Mouse (Mus musculus) hematopoietic stem cell, adult 5-6 weeks (primary cell): ENCODE results near the gene Epha7. TPM values are rescaled to one million over a fixed set of nuclear protein-coding genes. Genes with fewer than 3 reads are reported as not detected.

ENCODE experiments used
- ATAC-seq, 2 experiments: fragments of 125-278 bp in 1 of 2; replicated peaks in 1 of 2; 2 replicates each; pipeline ENCODE4 v1.8.0; 2016 to 2017; ENCODE audit warnings: inconsistent platforms in 2 of 2, mild to moderate bottlenecking in 2 of 2, moderate number of reproducible peaks in 2 of 2, low read depth in 1 of 2, moderate TSS enrichment in 1 of 2; ENCODE audit not compliant: low FRiP score in 2 of 2, poor library complexity in 2 of 2, severe bottlenecking in 2 of 2, insufficient read depth in 1 of 2, low TSS enrichment in 1 of 2
- total RNA-seq: library from RNA; stranded (forward); fragments of 172-1452, 232-1000 nt; gene quantifications from 2 replicates; pipeline ENCODE4 v1.2.3, GENCODE M21; 2017

Epha7 gene
- 11.4 and 13.5 TPM in 2 replicates for total RNA-seq

DNA sequence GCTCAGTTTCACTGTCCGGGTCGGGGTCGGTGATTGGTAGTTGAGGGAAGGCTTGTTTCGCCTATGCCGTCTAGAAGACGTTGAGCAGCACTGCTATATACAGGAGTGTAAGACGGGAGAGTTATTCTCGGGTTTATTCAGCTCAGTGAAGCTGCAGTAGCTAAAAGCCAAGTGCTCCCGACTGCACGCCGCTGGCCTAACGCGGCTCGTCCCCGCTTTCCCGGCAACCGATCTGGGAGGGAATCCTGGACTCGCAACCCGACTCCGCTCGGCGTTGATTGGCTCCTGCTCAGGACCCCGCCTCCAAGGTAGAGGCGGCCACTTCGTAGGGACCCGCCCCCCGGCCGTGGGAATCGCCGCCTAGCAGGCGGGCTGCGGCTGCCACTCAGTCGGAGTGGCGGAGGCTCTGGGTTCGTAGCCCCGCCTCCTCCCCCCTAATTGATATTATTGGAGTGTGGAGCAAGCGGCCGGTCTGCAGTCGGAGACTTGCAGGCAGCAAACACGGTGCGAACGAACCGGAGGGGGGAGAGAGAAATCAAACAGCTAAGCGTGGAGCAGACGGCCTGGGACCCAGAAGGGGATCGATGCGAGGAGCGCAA lies at the start of gene Epha7:
Epha7 (plus strand) TSS at position 441 of the 599 bp plus-strand sequence.
- ATAC-seq: peak; percentile 93 to 95

DNA sequence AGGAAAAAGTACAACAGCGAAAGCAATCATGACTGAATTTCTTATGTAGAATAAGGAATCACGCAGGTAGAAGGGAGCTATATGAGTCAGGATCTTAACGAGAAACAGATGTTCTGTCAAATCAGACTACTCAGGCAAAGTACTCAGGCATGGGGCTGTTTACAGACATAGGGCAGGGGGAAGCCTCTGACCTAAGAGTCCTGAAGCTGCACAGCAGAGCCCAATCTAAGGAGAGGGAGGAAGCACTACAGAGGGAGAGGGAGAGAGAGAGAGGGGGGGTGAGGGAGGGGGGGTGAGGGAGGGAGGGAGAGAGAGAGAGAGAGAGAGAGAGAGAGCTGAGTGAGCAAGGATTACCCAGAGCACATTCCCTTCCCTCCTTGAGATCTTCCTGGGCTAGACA lies 29.0 kb upstream of the Epha7 start:
- no peak for ATAC-seq

DNA sequence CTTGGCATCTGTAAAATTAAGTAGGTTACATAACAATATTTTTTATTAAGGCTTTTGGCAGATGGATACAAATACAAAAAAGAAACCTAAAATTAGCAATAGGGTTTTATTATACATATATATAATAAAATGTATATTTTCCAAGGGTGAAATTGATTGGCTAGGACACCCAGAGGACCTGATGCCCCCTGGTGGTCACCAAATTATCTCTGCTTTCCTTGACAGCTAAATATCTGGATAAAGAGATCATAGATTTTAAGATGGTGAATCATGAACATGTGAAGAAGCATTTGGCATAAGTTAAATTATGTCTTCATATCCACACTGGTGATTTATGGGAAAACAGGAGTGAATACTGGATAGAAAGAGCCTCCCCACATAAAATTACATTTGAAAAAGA lies 4.1 kb upstream of the Epha7 start:
- ATAC-seq: no peak

DNA sequence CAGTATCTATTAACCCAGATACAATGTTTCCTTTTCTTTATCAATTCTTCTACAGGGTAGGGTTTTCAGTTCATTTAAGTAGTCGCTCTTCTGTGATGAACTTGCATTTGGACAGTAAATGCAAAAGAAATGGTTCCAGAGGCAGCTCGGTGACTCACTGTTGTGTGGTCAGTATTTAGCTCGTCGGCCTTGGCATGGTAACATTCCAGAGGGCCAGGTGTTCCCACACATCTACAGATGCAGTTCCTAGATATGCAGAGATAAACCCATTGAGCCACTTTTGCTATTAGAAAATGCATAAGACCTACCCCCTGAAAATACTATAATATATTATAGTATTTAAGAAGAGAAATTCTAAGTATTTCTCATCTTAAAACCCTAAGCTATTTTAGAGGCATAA lies 3.2 kb upstream of the Epha7 start:
- ATAC-seq: no peak

DNA sequence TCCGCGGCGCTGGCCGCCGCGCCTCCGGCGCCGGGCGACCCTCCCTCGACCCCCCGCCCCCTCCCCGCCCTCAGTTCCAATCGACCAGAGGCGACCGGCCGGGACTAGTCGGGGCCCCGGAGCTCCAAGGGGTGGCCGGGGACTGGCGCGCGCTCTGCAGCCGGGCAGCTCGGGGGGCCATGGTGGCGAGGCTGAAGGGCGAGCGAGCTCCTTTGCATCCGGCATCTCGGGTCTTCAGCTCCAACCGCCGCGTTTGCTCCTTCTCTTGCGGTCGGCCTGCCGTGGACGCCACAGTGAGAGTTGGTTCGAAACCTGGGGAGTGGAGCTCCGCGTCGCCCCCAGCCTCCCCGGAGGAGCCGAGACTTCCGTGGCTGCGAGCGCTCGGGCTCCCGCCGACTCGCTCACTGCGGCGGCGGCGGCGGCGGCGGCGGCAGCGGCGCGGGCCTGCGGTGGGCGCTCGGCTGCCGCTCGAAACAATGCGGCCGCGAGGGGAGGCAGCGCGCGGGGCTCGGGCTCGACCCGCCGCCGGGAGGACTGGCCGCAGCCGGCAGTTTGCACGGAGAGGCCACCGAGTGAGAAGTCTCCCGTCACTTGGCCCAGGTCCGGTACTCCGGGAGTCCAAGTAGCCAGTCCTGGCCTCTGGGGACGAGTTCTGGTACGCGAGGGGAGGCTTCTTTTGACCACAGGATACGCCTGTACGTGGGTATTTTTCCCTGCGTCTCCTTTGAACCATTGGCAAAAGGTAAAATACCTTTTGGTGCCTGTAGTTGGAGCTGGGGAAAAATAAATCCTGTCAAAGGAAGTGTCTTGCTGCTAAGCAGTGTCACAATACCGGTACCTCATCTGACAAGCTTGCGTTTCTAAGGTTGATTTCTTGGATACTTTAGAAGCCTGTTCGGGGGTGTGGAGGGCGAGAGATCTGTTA lies 882 bp downstream of the Epha7 start:
- no peak for ATAC-seq

DNA sequence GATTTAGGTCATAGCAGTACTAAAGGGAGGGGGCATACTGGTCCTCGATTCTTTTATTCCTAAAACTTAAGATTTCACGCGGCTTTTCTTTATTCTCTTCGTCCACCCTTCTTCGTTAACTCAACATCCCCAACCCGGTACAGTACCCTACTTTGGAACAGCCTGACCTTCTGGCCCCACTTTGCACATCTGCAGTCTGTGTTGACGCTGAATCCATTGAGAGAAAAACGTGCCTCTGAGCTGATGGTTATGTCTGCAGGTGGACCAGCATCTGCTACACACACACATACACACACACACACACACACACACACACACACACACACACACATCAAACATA lies 1.5 kb downstream of the Epha7 start:
- ATAC-seq: no peak

DNA sequence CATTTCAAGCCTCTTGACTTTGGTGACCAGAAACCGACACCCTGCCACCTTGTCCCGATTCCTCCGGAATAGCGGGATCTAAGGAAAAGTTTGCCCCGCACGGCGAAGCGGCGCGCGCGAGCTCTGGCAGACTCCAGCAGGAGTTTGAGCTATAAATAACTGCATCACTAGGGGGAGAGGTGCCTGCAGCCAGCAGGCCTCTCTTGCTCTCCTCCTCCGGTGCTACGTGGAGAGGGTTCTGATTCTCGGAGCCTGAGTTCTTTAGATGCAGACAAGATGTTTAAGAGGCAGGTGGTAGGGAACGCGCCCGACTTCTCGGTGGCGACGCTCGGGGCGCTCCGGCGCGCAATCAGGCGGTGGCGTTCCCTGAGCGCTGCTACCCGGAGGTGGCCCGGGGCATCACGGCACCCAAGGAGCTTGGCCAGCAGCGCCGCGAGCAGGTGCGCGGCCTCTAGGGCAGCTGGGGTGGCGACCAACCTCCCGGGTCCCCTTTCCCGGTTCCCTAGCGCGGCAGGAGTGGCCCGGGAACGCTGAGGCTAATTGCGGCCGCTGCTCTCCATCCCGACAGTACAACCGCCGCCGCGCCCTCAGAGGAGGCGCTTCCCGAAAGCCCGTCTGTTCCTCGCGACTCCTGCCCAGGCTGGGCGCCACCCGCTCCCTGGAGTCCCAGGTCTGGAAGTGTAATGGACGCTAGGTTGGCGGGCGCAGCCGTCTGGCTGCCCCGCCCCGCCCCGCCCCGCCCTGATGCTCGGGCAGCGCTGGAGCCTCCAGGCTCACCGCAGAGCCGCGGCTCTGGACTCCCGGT lies 2.1 kb downstream of the Epha7 start:
- ATAC-seq: peak; percentile 6 to 25; a peak in 3 of 4 replicates

DNA sequence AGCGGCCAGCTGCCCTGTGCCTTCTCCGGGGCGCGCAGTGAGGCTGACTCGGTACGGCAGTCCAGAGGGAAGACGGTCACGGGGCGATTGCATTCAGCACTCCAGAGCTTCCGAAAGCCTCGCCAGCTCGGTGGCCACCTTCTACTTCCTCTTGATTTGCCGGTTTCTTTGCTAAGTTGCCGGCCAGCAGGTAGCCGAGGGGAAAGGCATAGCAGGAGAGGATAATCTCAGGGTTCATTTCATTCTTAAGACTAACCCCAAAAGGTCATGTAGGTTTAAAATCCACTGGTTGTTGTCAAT lies 2.6 kb downstream of the Epha7 start:
- ATAC-seq: peak in 1 of 2 experiments; percentile 8; a peak in 1 of 4 replicates

DNA sequence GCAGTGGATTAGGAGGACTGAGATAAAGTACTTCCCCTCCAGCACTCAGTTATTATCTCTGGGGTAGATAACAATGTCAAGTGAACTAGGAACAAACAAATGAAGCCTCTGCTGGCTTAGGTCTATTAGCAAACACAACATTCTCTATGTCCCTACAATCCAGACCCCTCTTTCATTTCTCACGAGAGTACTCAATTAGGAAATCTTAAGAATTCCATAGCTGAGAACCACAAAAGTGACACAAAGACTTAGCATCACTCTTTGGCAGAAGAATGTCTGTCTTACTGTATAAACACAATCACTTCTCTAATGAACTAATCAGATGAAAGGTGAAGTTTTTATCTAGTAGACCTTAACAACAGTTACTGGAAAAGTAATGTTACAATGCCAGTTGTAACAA lies 10.7 kb downstream of the Epha7 start:
- no peak for ATAC-seq

DNA sequence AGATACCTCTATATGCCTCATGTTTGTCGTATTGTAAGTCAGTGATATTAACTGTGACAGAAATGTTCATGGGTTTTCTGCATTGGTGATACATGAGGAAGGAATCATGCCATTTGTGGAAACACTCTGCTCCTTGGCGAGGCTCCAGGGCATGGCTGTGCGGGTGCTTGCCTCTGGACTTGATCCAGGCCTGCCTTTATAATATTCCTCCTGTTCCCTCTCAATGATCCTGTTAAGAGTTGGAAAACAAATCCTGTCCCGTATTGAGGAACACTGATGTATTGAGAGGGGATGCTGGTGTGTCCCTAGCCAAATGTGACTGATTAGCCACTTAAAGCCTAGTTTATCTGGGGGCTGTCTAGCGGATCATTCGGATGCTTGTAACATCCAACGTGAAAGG lies 11.7 kb downstream of the Epha7 start:
- ATAC-seq: no peak

DNA sequence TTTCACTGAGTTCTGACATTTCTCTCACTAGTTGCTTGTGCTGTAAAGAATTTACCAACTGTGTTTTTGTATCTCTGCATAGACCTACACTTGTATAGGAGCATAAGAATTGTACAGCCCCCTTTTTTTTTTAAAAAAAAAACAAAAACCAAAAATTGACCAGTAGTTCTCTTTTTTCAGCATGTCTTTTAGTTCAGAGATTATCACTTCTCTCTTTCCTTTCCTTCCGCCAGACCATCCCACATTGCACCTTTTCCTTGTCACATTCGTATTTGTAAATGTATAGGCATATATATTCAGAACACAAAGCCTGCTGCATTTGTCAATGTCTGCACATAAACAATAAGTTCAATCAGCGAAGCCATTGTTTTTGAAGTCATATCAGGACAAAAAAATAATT lies 24.7 kb downstream of the Epha7 start:
- no peak for ATAC-seq

DNA sequence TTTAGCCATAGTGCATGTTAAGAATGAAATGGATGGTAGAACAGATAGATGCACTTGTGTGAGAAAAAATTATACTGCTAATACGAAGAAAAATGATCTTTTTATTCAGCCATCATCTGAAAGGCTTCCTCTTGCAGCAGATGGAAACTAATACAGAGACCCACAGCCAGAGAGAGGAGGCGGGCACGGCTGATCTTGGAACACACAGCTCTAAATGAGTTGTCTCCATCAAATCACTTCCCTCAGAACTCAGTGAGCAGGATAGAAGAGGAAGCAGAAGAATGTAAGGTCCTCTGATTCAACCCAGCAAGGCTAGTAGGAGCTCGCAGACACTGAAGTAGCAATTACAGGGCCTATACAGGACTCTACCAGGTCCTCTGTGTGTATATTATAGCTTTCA lies 33.4 kb downstream of the Epha7 start:
- no peak for ATAC-seq

DNA sequence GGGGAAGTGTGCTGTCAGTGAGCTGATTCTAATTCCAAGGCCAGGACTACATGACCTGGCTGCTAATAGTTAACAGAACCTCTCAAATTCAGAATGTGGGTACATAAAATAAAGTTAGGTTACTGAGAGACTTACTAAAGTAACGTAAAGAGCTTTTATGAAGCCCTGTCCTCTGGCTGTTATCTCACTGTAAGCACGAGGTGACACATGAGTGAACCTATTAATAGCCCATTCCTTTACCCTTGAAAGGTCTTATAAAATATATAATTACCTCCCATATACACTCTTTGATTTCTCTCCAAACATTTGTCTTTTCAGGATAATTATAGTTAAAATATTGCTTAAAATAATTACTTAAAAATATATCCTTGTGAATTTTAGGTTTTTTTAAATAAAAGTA lies 37.5 kb downstream of the Epha7 start:
- ATAC-seq: no peak

DNA sequence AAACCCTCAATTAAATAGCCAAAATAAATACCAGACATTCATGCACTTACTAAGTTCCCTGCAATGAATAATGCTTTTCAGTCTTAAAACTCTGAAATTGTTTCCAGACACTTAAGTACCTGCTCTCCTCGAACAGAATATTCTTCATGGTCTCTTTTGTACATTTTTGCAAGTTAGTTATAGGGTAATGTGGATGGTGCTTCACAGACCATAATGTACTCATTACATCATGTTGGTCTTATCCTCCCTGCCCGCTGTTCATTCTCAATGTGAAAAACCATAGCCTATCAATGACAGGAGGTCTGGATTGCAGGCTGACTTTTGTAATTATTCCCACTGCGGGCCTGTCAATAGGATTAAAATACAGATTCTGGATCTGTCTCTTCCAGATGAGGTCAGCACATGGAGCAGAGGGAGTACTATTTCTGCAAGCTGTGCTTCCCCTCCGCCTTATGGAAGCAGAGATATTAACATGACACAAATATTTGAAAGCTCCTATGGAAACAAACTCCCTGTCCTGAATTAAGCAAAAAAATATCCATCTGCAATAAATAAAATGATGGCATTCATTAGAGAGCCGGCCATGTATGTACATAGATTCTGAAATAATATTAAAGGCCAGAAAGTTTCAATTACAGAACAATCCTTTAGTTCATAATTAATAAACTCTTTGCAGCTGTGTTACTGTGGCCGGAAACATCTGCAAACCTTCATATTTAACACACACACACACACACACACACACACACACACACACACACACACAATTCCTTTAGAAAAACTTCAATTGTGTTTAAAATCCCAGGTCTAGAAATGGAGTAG lies 50.1 kb downstream of the Epha7 start:
- ATAC-seq: no peak

DNA sequence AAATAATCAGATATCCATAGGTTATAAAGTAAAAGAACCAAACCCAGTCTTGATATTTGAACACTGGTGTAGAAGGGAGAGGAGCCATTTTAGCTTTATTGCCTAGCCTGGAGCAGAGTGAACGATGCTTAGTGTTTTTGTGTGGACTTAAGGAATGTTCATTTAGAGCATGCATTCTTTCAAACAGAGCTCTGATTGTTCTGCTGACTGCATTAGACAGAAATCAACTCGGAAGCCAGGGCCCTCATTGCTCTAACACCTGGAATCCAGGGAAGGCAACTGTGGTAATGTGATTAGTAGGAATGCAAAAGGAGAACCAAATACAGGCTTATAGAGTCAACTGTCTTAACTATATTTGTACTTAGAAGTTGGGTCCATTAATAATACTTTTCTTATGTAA lies 53.5 kb downstream of the Epha7 start:
- ATAC-seq: no peak

DNA sequence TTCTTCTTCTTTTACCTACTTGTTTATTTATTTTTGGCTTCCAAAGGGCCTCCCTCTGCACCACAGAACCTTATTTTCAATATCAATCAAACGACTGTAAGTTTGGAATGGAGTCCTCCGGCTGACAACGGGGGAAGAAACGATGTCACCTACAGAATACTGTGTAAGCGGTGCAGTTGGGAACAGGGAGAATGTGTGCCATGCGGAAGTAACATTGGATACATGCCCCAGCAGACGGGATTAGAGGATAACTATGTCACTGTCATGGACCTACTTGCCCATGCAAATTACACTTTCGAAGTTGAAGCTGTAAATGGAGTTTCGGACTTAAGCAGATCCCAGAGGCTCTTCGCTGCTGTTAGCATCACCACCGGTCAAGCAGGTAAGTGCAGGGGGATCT lies 58.7 kb downstream of the Epha7 start:
- no peak for ATAC-seq

DNA sequence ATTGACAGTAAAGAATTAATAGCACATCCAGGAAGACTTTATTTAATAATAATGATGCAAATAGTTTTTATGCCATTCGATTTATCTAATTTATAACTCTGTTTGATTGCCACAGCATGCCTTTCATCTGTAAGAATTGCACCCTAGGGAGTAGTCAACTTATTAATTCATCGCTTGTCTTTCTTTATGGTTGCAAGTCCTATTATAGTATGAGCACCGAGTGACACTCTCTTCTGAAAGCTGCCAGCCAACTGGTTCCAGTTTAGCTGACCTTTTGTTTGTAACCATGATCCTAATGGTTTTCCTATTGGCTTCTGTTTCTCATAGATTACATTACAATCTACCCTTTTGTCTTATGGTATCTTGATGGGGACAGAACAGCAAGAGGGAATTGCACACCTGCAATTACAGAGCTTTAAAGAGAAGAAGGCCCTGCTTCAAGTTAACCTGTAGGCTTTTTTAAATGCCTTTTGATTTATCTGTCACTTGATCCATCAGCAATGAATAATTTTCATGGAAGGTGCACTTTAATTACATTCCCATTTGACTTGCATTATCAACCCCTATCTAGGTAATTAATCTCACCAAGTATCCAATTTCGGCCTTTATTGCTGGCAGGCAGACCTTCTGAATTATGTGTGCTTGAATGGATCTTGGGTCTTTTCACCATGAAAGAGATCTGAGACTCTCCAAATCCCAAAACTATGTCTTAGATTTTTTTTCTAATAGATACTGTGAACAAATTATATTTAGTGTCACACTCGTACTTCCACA lies 68.5 kb downstream of the Epha7 start:
- ATAC-seq: no peak
